Mouse (Mus musculus) left cerebral cortex, postnatal 4 days (tissue): ENCODE measurements at regions not wholly inside any gene's neighbourhood (a gene's known extent, or its start where the extent isn't known, plus 50 kb on each side); places are given as distances from the start of the nearest gene placed in this dataset.
A peak's percentile ranks its signal among the peaks of the same experiment; 100 is the strongest.
"Not testable (repeated sequence)": the region's sequence is repeated elsewhere in the genome, so short reads cannot be mapped to it uniquely, and the experiment has no call there.

ENCODE experiments used
- DNase-seq: peaks from one replicate; pipeline ENCODE4 v3.0.0-alpha.2; 2022
- intact Hi-C: fragments of 180-260 bp; cut with DNase I; formaldehyde crosslinking; loops from one replicate; pipeline ENCODE4 v1.15.1; 2025

DNA sequence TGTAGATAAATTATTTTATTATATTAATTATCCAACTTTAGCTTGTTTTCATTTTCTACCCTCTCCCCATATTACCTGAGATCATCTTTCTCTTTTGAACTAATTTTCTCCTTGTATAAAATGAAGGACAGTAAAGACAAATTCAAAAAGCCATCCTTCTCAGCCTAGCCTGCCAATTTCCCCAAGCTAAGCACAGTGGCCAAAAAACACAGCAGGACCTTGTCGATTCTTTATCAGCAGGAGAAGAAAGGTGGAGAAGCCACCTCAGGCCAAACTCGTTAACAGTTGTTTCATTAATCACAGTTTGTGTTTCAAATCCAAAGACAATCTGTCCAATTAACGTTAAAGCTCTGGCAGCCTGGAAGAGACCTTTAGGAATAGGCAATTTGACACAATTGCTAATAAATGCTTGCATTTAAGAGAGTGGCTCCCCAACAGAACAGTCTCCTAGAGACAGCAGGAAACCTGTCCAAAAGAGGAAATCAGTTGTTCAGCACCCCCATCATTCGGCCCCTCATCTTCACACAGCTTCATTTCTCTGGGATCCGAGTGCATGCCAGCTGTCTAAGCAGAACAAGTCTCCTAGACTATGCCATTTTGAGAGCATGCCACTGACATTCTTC lies 135.7 kb upstream of the Tlr4 start:
- DNase-seq = peak; percentile 14
- intact Hi-C loops = no loop called here

DNA sequence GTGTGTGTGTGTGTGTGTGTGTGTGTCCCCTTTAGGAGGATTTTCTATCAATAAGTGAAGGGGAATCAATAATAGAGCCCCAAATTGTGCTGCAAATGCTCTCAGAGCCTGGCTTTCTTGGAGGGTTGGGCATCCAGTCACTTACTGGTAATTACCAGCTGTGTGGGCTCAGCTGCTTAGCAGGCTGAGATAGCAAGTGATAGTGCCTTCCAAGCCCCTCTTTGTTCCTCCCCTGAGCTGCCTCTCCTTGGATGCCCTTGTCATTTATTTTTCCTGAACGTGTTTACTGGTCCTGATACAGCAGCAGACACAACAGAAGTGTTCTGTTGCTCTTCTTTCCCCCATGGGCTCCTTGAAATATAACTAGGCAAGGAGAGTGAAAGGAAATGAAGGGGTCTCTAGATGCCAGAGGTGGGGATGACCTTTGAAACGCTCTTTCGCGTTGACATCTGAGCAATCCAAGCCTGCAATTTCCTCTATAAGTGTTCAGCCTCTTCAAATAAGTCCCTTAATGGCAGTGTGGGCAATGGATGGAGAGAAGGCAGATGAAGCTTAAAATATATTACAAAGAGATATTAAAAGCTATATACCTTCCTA lies 133.3 kb upstream of the Tlr4 start:
- intact Hi-C loops = no loop called here
- no peak for DNase-seq

DNA sequence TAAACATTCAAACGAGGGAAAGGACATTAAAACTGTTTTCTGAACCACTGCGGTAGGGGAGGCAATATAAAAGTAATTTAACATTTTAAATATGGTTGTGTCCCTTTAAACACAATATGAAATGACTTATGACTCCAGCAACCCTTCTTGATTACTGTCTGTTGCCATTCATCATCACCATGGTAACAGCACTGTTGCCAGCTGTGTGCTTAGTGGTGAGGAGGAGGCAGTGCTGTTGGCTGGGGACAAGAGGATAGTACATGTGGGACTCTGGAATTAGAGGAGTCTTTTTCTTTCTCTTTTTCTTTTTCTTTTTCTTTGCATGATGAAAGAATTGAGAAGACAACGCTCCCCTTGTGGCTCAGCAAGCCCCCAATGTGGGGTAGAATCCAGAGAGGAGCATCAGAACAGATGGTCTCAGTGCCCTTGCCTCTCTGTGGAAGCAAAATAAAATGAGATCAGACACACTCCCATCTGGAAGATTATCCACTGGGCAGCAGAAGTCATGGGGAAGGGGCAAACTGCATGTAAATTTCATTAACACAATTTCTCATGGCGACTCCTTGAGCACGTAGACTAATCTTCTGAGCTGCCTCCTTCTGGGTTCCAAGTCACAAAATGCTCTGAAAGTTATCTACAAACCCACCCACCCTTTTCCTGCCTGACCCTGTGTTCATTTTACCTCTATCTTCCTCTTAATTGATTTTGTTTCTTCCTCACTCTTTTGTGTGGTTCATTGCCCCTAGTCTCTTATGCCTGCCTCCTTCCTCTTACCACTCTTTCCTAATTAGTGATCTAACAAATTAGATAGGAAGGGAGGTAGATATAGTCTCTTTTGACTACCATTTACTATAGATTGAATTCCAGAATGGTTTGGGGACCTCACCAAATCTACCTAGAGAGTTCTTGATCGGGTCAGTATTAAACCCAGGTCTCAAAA lies 111.3 kb upstream of the Tlr4 start:
- intact Hi-C loops = no loop called here
- DNase-seq = peak; percentile 68

DNA sequence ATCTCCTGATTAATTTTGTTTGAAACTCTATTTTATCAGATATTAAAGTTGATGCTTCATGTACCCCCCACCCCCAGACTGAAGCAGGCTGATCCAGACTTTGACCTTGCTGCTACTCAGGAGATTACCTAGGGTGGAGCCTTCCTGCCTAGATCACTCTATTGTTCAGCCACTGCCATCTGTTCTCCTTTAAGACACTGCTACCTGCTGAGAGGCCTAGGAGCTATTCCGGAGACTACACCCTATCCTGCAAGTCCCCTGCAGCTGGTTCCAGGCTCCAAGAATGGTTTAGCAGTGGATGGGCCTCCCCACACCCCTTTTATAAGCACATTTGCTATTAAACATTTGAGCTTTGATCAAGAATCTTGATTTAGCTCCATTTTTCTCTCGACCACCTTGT lies 90.0 kb upstream of the Tlr4 start:
- DNase-seq = no peak
- intact Hi-C loops = no loop called here

DNA sequence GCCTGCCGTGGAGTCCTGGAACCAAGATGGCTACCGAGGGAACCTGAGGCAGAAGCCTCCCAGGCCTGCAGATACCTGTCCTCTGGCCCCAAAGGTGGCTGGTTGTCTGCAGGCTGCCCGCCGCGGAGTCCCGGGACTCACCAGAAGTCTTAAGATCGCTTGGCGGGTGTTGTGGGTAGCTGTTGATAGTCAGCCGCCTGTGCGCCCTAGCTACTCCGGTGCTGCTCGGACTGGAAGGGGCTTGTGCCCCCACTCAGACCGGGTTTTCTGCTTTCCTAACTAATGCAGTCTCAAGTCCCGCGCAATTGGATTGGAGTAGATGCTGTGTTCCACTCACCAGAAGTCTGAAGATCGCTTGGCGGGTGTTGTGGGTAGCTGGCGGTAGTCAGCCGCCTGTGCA lies 84.0 kb upstream of the Tlr4 start:
- DNase-seq, intact Hi-C loops: not testable (repeated sequence)

DNA sequence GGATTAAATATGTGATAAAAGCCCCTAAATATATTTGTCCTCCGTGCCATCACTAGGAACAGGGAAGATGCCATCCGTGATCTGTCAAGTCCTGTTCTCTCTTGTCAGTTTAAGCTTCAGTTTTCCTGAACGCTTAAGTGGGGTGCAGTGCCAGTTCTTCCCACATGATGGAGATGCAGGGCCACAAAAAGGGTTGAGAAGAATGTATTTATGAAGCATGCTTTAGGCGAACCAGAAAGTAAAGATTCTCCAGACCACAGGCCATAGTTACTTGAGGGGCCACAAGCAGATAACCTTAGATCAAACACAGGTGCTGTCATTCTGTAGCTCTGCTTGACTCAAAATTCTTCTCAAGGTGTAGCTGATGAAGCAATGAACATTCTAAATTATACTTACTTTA lies 58.6 kb upstream of the Tlr4 start:
- intact Hi-C loops = no loop called here
- DNase-seq = peak; percentile 65
